Mouse (Mus musculus) megakaryocyte-erythroid progenitor cell, adult 5 weeks (primary cell): ENCODE data around the gene Lin7a. TPM values are rescaled to one million over a fixed set of nuclear protein-coding genes. Genes with fewer than 3 reads are reported as not detected.

Experiments
- polyA plus RNA-seq: library from polyadenylated mRNA; stranded (reverse); fragments of >175 nt; gene quantifications from 2 replicates; pipeline ENCODE4 v1.2.3, GENCODE M21; 2012

Gene Lin7a
- not detected in 2 replicates for polyA plus RNA-seq

GRCm38 (mm10) chr10:107271321-107272130 is at the start of gene Lin7a:
Gene Lin7a, plus strand, starts transcription at chr10:107271686.

Other genes with a start within 250 kb of the Lin7a start
- gene Acss3, start 148.0 kb upstream of the Lin7a start, polyA plus RNA-seq = not detected in 2 replicates
- not detected in 2 replicates for gene Myf5, start 214.4 kb downstream of the Lin7a start, polyA plus RNA-seq
- gene Myf6, start 223.1 kb downstream of the Lin7a start, polyA plus RNA-seq = not detected in 2 replicates